Mouse (Mus musculus) intestine, embryonic 14.5 days (tissue): ENCODE data around the gene Iqschfp. TPM values are rescaled to one million over a fixed set of nuclear protein-coding genes. Genes with fewer than 3 reads are reported as not detected.

Source experiments
- ATAC-seq: fragments of 200-750 bp; cut with Nextera tagmentation; replicated peaks from 2 replicates; pipeline ENCODE4 v1.8.0; 2017; ENCODE audit warnings: low read depth, moderate number of reproducible peaks, moderate TSS enrichment, moderate library complexity; ENCODE audit not compliant: low FRiP score, low TSS enrichment
- DNase-seq: peaks from one replicate; pipeline ENCODE4 v3.0.0-alpha.2; 2018; ENCODE audit warnings: low spot score
- H3K27ac ChIP-seq: fragments of 300-500 bp; sonication (generic); 2 replicates; pipeline ENCODE4 v1.5.1; 2014; ENCODE audit warnings: low read depth, mild to moderate bottlenecking, control low read depth
- H3K27me3 ChIP-seq: fragments of 300-500 bp; sonication (generic); replicated peaks from 2 replicates; pipeline ENCODE4 v1.6.1; 2014; ENCODE audit warnings: low read length, control low read depth; ENCODE audit not compliant: control insufficient read depth, insufficient read depth
- H3K36me3 ChIP-seq: fragments of 300-500 bp; sonication (generic); 2 replicates; pipeline ENCODE4 v1.6.1; 2014; ENCODE audit warnings: low read length, control low read depth; ENCODE audit not compliant: control insufficient read depth, insufficient read depth
- H3K4me1 ChIP-seq: fragments of 300-500 bp; sonication (generic); replicated peaks from 2 replicates; pipeline ENCODE4 v1.6.1; 2014; ENCODE audit warnings: low read length, control low read depth, mixed read lengths; ENCODE audit not compliant: control insufficient read depth, insufficient read depth
- H3K4me2 ChIP-seq: fragments of 300-500 bp; sonication (generic); 2 replicates; pipeline ENCODE4 v1.6.1; 2014; ENCODE audit warnings: low read length
- H3K4me3 ChIP-seq: fragments of 300-500 bp; sonication (generic); 2 replicates; pipeline ENCODE4 v1.5.1; 2014; ENCODE audit warnings: low read depth, low read length, control low read depth, mixed read lengths
- H3K9ac ChIP-seq: fragments of 300-500 bp; sonication (generic); 2 replicates; pipeline ENCODE4 v1.6.1; 2014; ENCODE audit warnings: mild to moderate bottlenecking, low read length
- H3K9me3 ChIP-seq: fragments of 300-500 bp; sonication (generic); 2 replicates; pipeline ENCODE4 v1.6.1; 2016; ENCODE audit warnings: low read length, control low read depth; ENCODE audit not compliant: control insufficient read depth
- WGBS: fragments of 180-500 bp; shearing (Covaris S2); extraction: QIAGEN DNeasy Blood & Tissue Kit; methylation state at CpG from one replicate; pipeline ENCODE4 v1.1.7; 2014; 5-methylcytosine and 5-hydroxymethylcytosine counted together
- polyA plus RNA-seq: library from polyadenylated mRNA; unstranded; fragments of >200 nt; fragmentation: Nextera tagmentation; extraction: Ambion mirVana; gene quantifications from 2 replicates; pipeline ENCODE4 v1.2.1, GENCODE M21; 2014

The Iqschfp gene
- polyA plus RNA-seq, 1 experiment from 2014 or later, result not detected

GRCm38 (mm10) chr3:68045475-68046416 lies 153.7 kb downstream of the Iqschfp start:
- 0 out of 2 replicates have a peak, but pooled peaks cover 5% of the 10 kb centered on the region for H3K27me3 ChIP-seq
- H3K4me3 ChIP-seq, result no peak overlapping the region
- DNase-seq, result no peak
- H3K9ac ChIP-seq, result no peak overlapping the region
- H3K27ac ChIP-seq, result no peak overlapping the region
- WGBS, result 50% methylated on average over 9 of the region's 9 CpGs
- no peak overlapping the region for H3K4me2 ChIP-seq
- no peak for ATAC-seq
- no peaks in the 10 kb centered on the region for H3K4me1 ChIP-seq
- no peaks in the 10 kb centered on the region for H3K36me3 ChIP-seq
- no peaks in the 10 kb centered on the region for H3K9me3 ChIP-seq

- Histone ChIP-seq H3K9ac (no peak overlapping the region), H3K4me1 (no peaks in the 10 kb centered on the region), H3K4me3 (no peak overlapping the region), H3K36me3 (no peaks in the 10 kb centered on the region), H3K9me3 (no peaks in the 10 kb centered on the region), H3K27ac (no peak overlapping the region), H3K27me3 (0 out of 2 replicates have a peak, but pooled peaks cover 13% of the 10 kb centered on the region), H3K4me2 (no peak overlapping the region)
- no peak for ATAC-seq
- WGBS, result 48% methylated on average over 2 of the region's 2 CpGs
- no peak for DNase-seq
Observed at GRCm38 (mm10) chr3:68053538-68053937, 161.5 kb downstream of the Iqschfp start.

- WGBS, result 58% methylated on average over 13 of the region's 13 CpGs
- Histone ChIP-seq H3K4me1 (no peaks in the 10 kb centered on the region), H3K9ac (no peak overlapping the region), H3K4me2 (no peak overlapping the region), H3K27me3 (0 out of 2 replicates have a peak, but pooled peaks cover 8% of the 10 kb centered on the region), H3K27ac (no peak overlapping the region), H3K4me3 (no peak overlapping the region), H3K36me3 (no peaks in the 10 kb centered on the region), H3K9me3 (no peaks in the 10 kb centered on the region)
- no peak for ATAC-seq
- DNase-seq, result no peak
Observed at GRCm38 (mm10) chr3:68055071-68055470, 163.0 kb downstream of the Iqschfp start.

- H3K4me3 ChIP-seq, result peak overlapping the region; percentile 27; the same call in 1 of the 2 replicates
- ATAC-seq, result no peak
- H3K9ac ChIP-seq, result 0 out of 2 replicates have a peak overlapping the region, but pooled peaks have one; percentile 5
- no peaks in the 10 kb centered on the region for H3K36me3 ChIP-seq
- no peak overlapping the region for H3K27ac ChIP-seq
- 0 out of 2 replicates have a peak, but pooled peaks cover 8% of the 10 kb centered on the region for H3K27me3 ChIP-seq
- 46% methylated on average over 23 of the region's 23 CpGs for WGBS
- peak overlapping the region; percentile 46 for H3K4me2 ChIP-seq
- no peaks in the 10 kb centered on the region for H3K9me3 ChIP-seq
- no peaks in the 10 kb centered on the region for H3K4me1 ChIP-seq
- DNase-seq, result peak; percentile 88
Observed at GRCm38 (mm10) chr3:68056373-68057275, 164.6 kb downstream of the Iqschfp start.

GRCm38 (mm10) chr3:68059162-68059800 lies 167.2 kb downstream of the Iqschfp start:
- ATAC-seq (no peak), DNase-seq (no peak)
- Histone ChIP-seq H3K4me2 (no peak overlapping the region), H3K9ac (no peak overlapping the region), H3K9me3 (no peaks in the 10 kb centered on the region), H3K27me3 (0 out of 2 replicates have a peak, but pooled peaks cover 8% of the 10 kb centered on the region), H3K4me3 (no peak overlapping the region), H3K27ac (no peak overlapping the region), H3K36me3 (no peaks in the 10 kb centered on the region), H3K4me1 (no peaks in the 10 kb centered on the region)
- 46% methylated on average over 2 of the region's 2 CpGs for WGBS

GRCm38 (mm10) chr3:68064731-68065130 lies 172.7 kb downstream of the Iqschfp start, which contains the start of gene Schip1:
Gene Schip1 (plus strand): TSS chr3:68064802.
- Histone ChIP-seq H3K4me1 (no peaks in the 10 kb centered on the region), H3K4me3 (no peak within 1 kb of the TSS), H3K36me3 (no peaks in the 10 kb centered on the region), H3K27me3 (no peaks in the 10 kb centered on the region), H3K4me2 (no peak within 1 kb of the TSS), H3K27ac (no peak within 1 kb of the TSS), H3K9ac (no peak within 1 kb of the TSS), H3K9me3 (no peaks in the 10 kb centered on the region)
- DNase-seq (peak; percentile 82), ATAC-seq (no peak)
- 28% methylated on average over 12 of the region's 12 CpGs for WGBS

- Histone ChIP-seq H3K9me3 (no peaks in the 10 kb centered on the region), H3K4me3 (no peak overlapping the region), H3K4me2 (no peak overlapping the region), H3K27me3 (no peaks in the 10 kb centered on the region), H3K9ac (no peak overlapping the region), H3K4me1 (no peaks in the 10 kb centered on the region), H3K27ac (no peak overlapping the region), H3K36me3 (no peaks in the 10 kb centered on the region)
- WGBS, result 74% methylated on average over 9 of the region's 9 CpGs
- DNase-seq (no peak), ATAC-seq (no peak)
Observed at GRCm38 (mm10) chr3:68071395-68072386, 179.7 kb downstream of the Iqschfp start.
